Mouse (Mus musculus) frontal cortex, postnatal 25 days (tissue): ENCODE data around the gene Spo11.

Source experiments
- DNase-seq, 2 experiments: peaks; one replicate each; pipeline ENCODE4 v3.0.0; 2022; ENCODE audit warnings: low spot score in 2 of 2

Gene Spo11

GRCm38 (mm10) chr2:173034998-173035397, 57.5 kb downstream of the Spo11 start:
- no peak for DNase-seq

- no peak for DNase-seq
Measured at GRCm38 (mm10) chr2:173035653-173036052, 58.2 kb downstream of the Spo11 start.

- DNase-seq: no peak
Measured at GRCm38 (mm10) chr2:173036055-173036454, 58.6 kb downstream of the Spo11 start.

- DNase-seq: no peak
Measured at GRCm38 (mm10) chr2:173036611-173037010, 59.1 kb downstream of the Spo11 start.

- DNase-seq: no peak
Measured at GRCm38 (mm10) chr2:173037347-173037746, 59.8 kb downstream of the Spo11 start.

GRCm38 (mm10) chr2:173037827-173038607, 60.5 kb downstream of the Spo11 start:
- no peak for DNase-seq

- DNase-seq: no peak
Measured at GRCm38 (mm10) chr2:173039041-173039440, 61.5 kb downstream of the Spo11 start.

DNA sequence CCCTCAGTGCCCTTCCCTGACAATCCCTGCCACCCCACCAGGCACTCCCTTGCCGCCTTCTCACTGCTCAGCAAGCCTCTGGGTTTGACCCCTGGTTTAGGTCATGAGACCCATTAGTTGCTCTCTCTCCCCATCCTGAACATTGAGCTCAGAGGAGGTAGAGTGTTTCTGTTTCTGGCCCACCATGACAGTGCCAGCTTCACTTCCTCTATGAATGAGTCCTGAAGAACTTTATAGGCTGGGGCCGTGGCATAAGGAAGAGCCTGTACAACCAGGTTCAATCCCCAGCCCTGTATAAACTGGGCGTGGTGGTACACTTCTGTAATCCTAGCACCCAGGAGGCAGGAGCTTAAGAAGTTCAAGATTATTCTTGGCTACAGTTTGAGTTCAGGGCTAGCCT, 63.3 kb downstream of the Spo11 start:
- DNase-seq: no peak

DNA sequence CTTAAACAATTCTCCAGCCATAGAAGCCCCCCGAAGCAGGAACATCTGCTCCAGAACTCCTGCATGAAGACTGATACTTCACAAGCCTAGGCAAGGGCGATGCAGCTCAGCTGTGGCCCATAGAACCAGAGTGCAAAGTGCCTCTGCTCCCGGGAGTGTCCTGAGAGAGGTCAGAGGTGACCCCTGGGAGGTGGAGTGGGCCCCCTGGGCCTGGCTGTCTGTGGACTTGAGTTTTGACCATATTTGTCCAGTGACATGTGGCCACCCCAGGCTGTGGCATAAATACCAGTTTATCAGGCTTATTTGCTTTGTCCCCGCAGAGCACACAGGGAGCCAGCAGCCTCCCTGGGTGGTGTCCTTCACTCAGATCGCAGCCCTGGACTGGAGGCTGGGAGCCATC, 63.7 kb downstream of the Spo11 start:
- DNase-seq: no peak

GRCm38 (mm10) chr2:173041893-173042292, 64.4 kb downstream of the Spo11 start:
- no peak for DNase-seq

DNA sequence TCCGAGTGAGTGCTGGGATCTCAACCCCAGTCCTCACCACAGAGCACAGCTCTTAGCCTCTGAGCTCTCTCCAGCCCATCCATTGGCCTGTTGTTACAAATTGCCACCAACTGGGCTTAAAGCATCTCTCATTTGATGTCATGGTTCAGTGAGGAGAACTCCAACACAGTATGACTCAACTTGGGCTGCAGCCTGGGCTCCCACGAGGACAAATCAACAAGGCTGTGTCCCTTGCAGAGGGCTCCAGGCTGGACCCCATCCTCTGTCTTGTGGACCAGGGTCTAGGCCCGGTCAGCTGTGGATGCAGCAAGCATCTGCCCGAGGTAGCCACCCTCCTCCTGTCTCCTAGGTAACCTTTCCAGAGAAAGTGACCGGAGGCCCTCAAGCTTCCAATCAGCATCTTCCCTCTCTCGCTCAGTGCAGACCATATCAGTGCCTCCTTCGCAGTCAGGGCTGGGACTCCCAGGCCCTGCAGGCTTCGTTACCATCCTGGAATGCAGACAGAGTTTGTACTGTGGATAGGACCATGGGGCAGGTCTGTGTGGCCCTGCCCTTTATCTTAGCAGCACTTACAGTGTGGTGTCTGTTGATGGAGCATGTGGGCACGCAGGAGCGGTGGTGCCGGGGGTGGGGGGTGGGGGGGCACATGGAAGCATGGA, 65.1 kb downstream of the Spo11 start:
- no peak for DNase-seq
